Mouse (Mus musculus) midbrain, embryonic 16.5 days (tissue): Measurements from ENCODE around the gene Stk11ip. TPM values are rescaled to one million over a fixed set of nuclear protein-coding genes. Genes with fewer than 3 reads are reported as not detected.

Experiments used
- ATAC-seq: fragments of 200-750 bp; cut with Nextera tagmentation; 2 replicates; pipeline ENCODE4 v1.8.0; 2017; ENCODE audit warnings: moderate TSS enrichment
- H3K27ac ChIP-seq: fragments of 300-500 bp; sonication (generic); 2 replicates; pipeline ENCODE4 v1.5.1; 2014; ENCODE audit warnings: mild to moderate bottlenecking, low read length, mixed read lengths
- H3K27me3 ChIP-seq: fragments of 300-500 bp; sonication (generic); 2 replicates; pipeline ENCODE4 v1.6.1; 2014; ENCODE audit warnings: low read depth, low read length, mixed read lengths; ENCODE audit not compliant: control insufficient read depth, insufficient read depth
- H3K36me3 ChIP-seq: fragments of 300-500 bp; sonication (generic); 2 replicates; pipeline ENCODE4 v1.6.1; 2014; ENCODE audit warnings: mild to moderate bottlenecking, low read length, moderate library complexity, mixed read lengths; ENCODE audit not compliant: control insufficient read depth, insufficient read depth
- H3K4me1 ChIP-seq: fragments of 300-500 bp; sonication (generic); 2 replicates; pipeline ENCODE4 v1.6.1; 2014; ENCODE audit warnings: mild to moderate bottlenecking, low read length, mixed read lengths; ENCODE audit not compliant: control insufficient read depth, insufficient read depth
- H3K4me2 ChIP-seq: fragments of 300-500 bp; sonication (generic); 2 replicates; pipeline ENCODE4 v1.6.1; 2014; ENCODE audit warnings: mild to moderate bottlenecking, low read length, mixed read lengths
- H3K4me3 ChIP-seq: fragments of 300-500 bp; sonication (generic); 2 replicates; pipeline ENCODE4 v1.5.1; 2014; ENCODE audit warnings: low read depth, mild to moderate bottlenecking, low read length, moderate library complexity, mixed read lengths
- H3K9ac ChIP-seq: fragments of 300-500 bp; sonication (generic); 2 replicates; pipeline ENCODE4 v1.6.1; 2014; ENCODE audit warnings: low read depth, low read length, mixed read lengths
- H3K9me3 ChIP-seq: fragments of 300-500 bp; sonication (generic); replicated peaks from 2 replicates; pipeline ENCODE4 v1.6.1; 2014; ENCODE audit warnings: mild to moderate bottlenecking, low read length, mixed read lengths; ENCODE audit not compliant: control insufficient read depth, poor library complexity, severe bottlenecking
- WGBS: fragments of 180-500 bp; shearing (Covaris S2); extraction: QIAGEN DNeasy Blood & Tissue Kit; methylation state at CpG from one replicate; pipeline ENCODE4 v1.1.7; 2014; 5-methylcytosine and 5-hydroxymethylcytosine counted together
- polyA plus RNA-seq: library from polyadenylated mRNA; unstranded; fragments of >200 nt; fragmentation: Nextera tagmentation; extraction: Ambion mirVana; gene quantifications from 2 replicates; pipeline ENCODE4 v1.2.1, GENCODE M21; 2015

The Stk11ip gene
- polyA plus RNA-seq: 23.2 and 25.9 TPM in 2 replicates

GRCm38 (mm10) chr1:75521321-75522031, at the start of gene Stk11ip:
Gene Stk11ip (plus strand): TSS chr1:75521529.
- H3K27ac ChIP-seq: peak within 1 kb of the TSS; percentile 89
- H3K36me3 ChIP-seq: peaks cover 7% of the 10 kb centered on the region
- H3K4me1 ChIP-seq: peaks cover 11% of the 10 kb centered on the region
- H3K4me3 ChIP-seq: peak within 1 kb of the TSS; percentile 74
- H3K4me2 ChIP-seq: peak within 1 kb of the TSS; percentile 65
- 0% methylated on average over 46 of the region's 46 CpGs for WGBS
- H3K9ac ChIP-seq: peak within 1 kb of the TSS; percentile 67
- ATAC-seq: peak; percentile 97
- no peaks in the 10 kb centered on the region for H3K9me3 ChIP-seq
- H3K27me3 ChIP-seq: no peaks in the 10 kb centered on the region

- Histone ChIP-seq H3K4me2 (no peak overlapping the region), H3K9ac (no peak overlapping the region), H3K4me1 (peaks cover 30% of the 10 kb centered on the region)
Observed at GRCm38 (mm10) chr1:75476441-75476840, 44.9 kb upstream of the Stk11ip start.

GRCm38 (mm10) chr1:75477264-75477965, 43.9 kb upstream of the Stk11ip start:
- peaks cover 31% of the 10 kb centered on the region for H3K36me3 ChIP-seq
- ATAC-seq: peak; percentile 15; the same call in 1 of the 2 replicates
- H3K27ac ChIP-seq: peak overlapping the region; percentile 43; the same call in 1 of the 2 replicates
- peak overlapping the region; percentile 80 for H3K4me2 ChIP-seq
- H3K4me1 ChIP-seq: peaks cover 39% of the 10 kb centered on the region
- H3K9me3 ChIP-seq: no peaks in the 10 kb centered on the region
- peak overlapping the region; percentile 74 for H3K4me3 ChIP-seq
- H3K9ac ChIP-seq: peak overlapping the region; percentile 47
- no peaks in the 10 kb centered on the region for H3K27me3 ChIP-seq
- 9% methylated on average over 35 of the region's 35 CpGs for WGBS

More at GRCm38 (mm10) chr1:75476441-75476840, 44.9 kb upstream of the Stk11ip start:
- WGBS: 94% methylated on average over 11 of the region's 11 CpGs
- Histone ChIP-seq H3K36me3 (peaks cover 33% of the 10 kb centered on the region), H3K9me3 (no peaks in the 10 kb centered on the region), H3K27me3 (no peaks in the 10 kb centered on the region), H3K4me3 (no peak overlapping the region), H3K27ac (no peak overlapping the region)
- ATAC-seq: no peak

- Histone ChIP-seq H3K27ac (no peak overlapping the region), H3K9me3 (no peaks in the 10 kb centered on the region), H3K4me3 (peak overlapping the region; percentile 74), H3K9ac (peak overlapping the region; percentile 88), H3K27me3 (no peaks in the 10 kb centered on the region), H3K4me1 (peaks cover 44% of the 10 kb centered on the region), H3K36me3 (peaks cover 34% of the 10 kb centered on the region), H3K4me2 (peak overlapping the region; percentile 80)
- 56% methylated on average over 3 of the region's 3 CpGs for WGBS
- ATAC-seq: no peak
Observed at GRCm38 (mm10) chr1:75477966-75478290, 43.4 kb upstream of the Stk11ip start.

- Histone ChIP-seq H3K9ac (peak overlapping the region; percentile 88), H3K27me3 (no peaks in the 10 kb centered on the region), H3K36me3 (peaks cover 36% of the 10 kb centered on the region), H3K4me3 (peak overlapping the region; percentile 74), H3K27ac (peak overlapping the region; percentile 80), H3K9me3 (no peaks in the 10 kb centered on the region), H3K4me1 (peaks cover 45% of the 10 kb centered on the region), H3K4me2 (peak overlapping the region; percentile 80)
- WGBS: 0% methylated on average over 16 of the region's 25 CpGs
- ATAC-seq: no peak; the same call in 1 of the 2 replicates
Observed at GRCm38 (mm10) chr1:75478497-75478896, 42.8 kb upstream of the Stk11ip start.

- peak; percentile 86 for ATAC-seq
- Histone ChIP-seq H3K9me3 (no peaks in the 10 kb centered on the region), H3K27me3 (no peaks in the 10 kb centered on the region), H3K27ac (peak within 1 kb of the TSS; percentile 80), H3K9ac (peak within 1 kb of the TSS; percentile 88), H3K36me3 (peaks cover 32% of the 10 kb centered on the region), H3K4me3 (peak within 1 kb of the TSS; percentile 74), H3K4me2 (peak within 1 kb of the TSS; percentile 80), H3K4me1 (peaks cover 43% of the 10 kb centered on the region)
- 0% methylated on average over 46 of the region's 76 CpGs for WGBS
Observed at GRCm38 (mm10) chr1:75478916-75479634, 42.3 kb upstream of the Stk11ip start, which contains the start of the genes Chpf and Tmem198. Gene Chpf (minus strand): TSS chr1:75479307. Gene Tmem198 (plus strand): TSS chr1:75479532.

GRCm38 (mm10) chr1:75479635-75479989, 41.7 kb upstream of the Stk11ip start:
- Histone ChIP-seq H3K9me3 (no peaks in the 10 kb centered on the region), H3K4me2 (peak overlapping the region; percentile 80), H3K27ac (peak overlapping the region; percentile 80), H3K9ac (peak overlapping the region; percentile 88), H3K27me3 (peaks cover 4% of the 10 kb centered on the region), H3K36me3 (peaks cover 34% of the 10 kb centered on the region), H3K4me1 (peaks cover 43% of the 10 kb centered on the region), H3K4me3 (peak overlapping the region; percentile 74)
- peak; percentile 47 for ATAC-seq
- WGBS: 1% methylated on average over 24 of the region's 24 CpGs

- H3K4me2 ChIP-seq: peak overlapping the region; percentile 80
- peak overlapping the region; percentile 74 for H3K4me3 ChIP-seq
- WGBS: 10% methylated on average over 13 of the region's 13 CpGs
- H3K36me3 ChIP-seq: peaks cover 33% of the 10 kb centered on the region
- peak overlapping the region; percentile 88 for H3K9ac ChIP-seq
- H3K9me3 ChIP-seq: no peaks in the 10 kb centered on the region
- peak; percentile 3; the same call in 1 of the 2 replicates for ATAC-seq
- peak overlapping the region; percentile 80 for H3K27ac ChIP-seq
- H3K4me1 ChIP-seq: peaks cover 43% of the 10 kb centered on the region
- H3K27me3 ChIP-seq: peaks cover 7% of the 10 kb centered on the region
Observed at GRCm38 (mm10) chr1:75480036-75480435, 41.3 kb upstream of the Stk11ip start.
